8 mouse cellular contexts compared by ENCODE assay signal in the genomic region with DNA sequence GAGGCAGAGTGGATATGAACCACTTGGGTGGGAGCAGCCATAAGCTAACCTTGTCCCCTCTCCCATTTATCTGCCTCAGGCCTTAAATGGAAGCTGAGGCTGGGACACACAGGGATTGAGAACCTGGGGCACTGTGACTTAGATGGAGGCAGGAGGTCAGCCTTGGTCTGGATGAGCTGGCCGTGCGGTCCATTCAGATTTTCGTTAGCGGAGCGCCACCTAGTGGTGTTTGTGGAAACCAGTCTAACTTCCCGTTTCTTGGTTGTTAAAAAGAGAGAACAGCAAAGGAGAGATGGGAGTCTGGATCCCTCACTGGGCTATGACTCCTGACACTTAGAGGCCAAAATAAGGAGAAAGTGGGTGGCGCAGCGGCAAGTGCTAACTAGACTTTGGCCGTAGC. TPM values are rescaled to one million over a fixed set of nuclear protein-coding genes. Genes with fewer than 3 reads are reported as not detected.
DNase-seq lines count a peak whose midpoint lies in the region; ATAC-seq and TF ChIP-seq lines count a peak whose summit lies in the region.

No protein-coding gene starts in this region.

- peak; percentile 96 for TF ChIP-seq CTCF in Patski (IDR thresholded peaks at IDR 0.05)

- in situ Hi-C loops in Patski (cut with MboI; ENCODE audit: low pct_unique_long_range_greater_than_20kb): loop anchor here (5.0 kb wide), 2 partner anchors 42 to 92 kb away; no protein-coding TSS in a partner anchor

- CTCF ChIA-PET in Patski (lab: Charles Lee): interaction anchor here (0.6 to 1.5 kb wide), 11 partner anchors 11 to 411 kb away, joined by 3 to 4 read pairs (median 3); no protein-coding TSS in a partner anchor

- POLR2A ChIA-PET in Patski (lab: Charles Lee): interaction anchor here (0.6 kb wide), 1 partner anchor 568 kb away, joined by 10 read pairs; no protein-coding TSS in a partner anchor

- H3K27me3 ChIP-seq in Patski: no peaks in the 10 kb centered on the region

- ATAC-seq in Patski: peak; percentile 45
- peak; percentile 80 for ATAC-seq in granulocyte monocyte progenitor cell, adult 5-6 weeks (replicated peaks; ENCODE audit: poor library complexity, severe bottlenecking)

- DNase-seq in CD4-positive helper T cell, adult 2 months (ENCODE audit: low read depth, low spot score): peak; percentile 41
- peak; percentile 55 for DNase-seq in Patski (ENCODE audit: low read depth, low spot score)
- peak; percentile 90 for DNase-seq in cerebellum, postnatal 14 days
- peak; percentile 34 to 59 for DNase-seq in layer of hippocampus, adult 8-10 months (ENCODE audit: low spot score in 2 of 2)
- DNase-seq in lung, postnatal 14 days: peak; percentile 88
- peak; percentile 58 for DNase-seq in right cerebral cortex, postnatal 25 days
- DNase-seq in urinary bladder, postnatal 36 days (ENCODE audit: low spot score in 2 of 2): peak; percentile 65 to 83

RNA-seq across cellular contexts. Expression of gene Myl10, which starts 28.4 kb away (rescaled TPM):
- not detected for polyA plus RNA-seq in Patski (2021)
- total RNA-seq in granulocyte monocyte progenitor cell, adult 5-6 weeks (2014; fragmentation: Nextera tagmentation): not detected in 2 replicates
- total RNA-seq in granulocyte monocyte progenitor cell, adult 5-6 weeks (2017): not detected in 2 replicates
- total RNA-seq in layer of hippocampus, adult 8-10 months (2022): not detected

Comparison
In these comparisons a context has a peak if more than half of its experiments do, and no peak if none do; other contexts are left out.
1. Peak in every context shown above with its lines: DNase-seq and ATAC-seq.